Mouse (Mus musculus) ES-Bruce4 (cell line): ENCODE measurements around the gene Edar.

Experiments
- EP300 ChIP-seq: IDR thresholded peaks from 2 replicates; pipeline ENCODE4 v1.6.1; 2011; ENCODE audit warnings: low read depth, low read length; ENCODE audit not compliant: insufficient read depth
- POLR2A ChIP-seq: IDR thresholded peaks from one replicate; pipeline ENCODE4 v1.8.1; 2011; ENCODE audit warnings: low read length; ENCODE audit not compliant: insufficient read depth

DNA sequence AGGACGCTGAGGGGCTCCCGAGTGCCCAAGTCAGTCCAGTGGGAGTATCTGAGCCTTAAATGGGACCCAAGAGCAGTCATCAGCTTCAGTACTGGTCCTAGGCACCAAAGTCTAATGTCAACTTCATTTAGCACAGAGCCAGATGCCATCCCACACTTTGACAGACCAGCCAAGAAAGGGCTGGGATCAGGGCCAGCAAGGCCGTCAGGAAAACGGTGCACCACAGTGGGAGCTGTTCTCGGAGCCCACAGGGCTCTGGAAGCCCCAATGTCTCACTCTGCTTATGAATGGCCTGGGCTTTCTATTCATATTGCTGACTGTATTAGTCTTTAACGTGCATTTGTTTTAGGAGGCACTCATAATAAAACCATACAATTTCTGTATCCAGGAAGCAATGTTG lies 36.2 kb downstream of the Edar start:
- no peak for TF ChIP-seq EP300
- no peak for TF ChIP-seq POLR2A
